6 mouse cellular contexts compared by ENCODE assay signal in genomic region chr4:108272286-108272685, GRCm38 (mm10).
"Had no signal": no experiment of that assay in that cellular context is flagged by ENCODE, and none has a peak within 500 bp of the region (broad histone marks: within the 10 kb centered on the region; RNA-seq: fewer than 3 reads in every experiment).

No protein-coding gene starts in this region.

- DNase-seq: kidney, postnatal 14 days; left cerebral cortex, postnatal 4 days; lung, adult 2 months; lung, postnatal 4 days; right cerebral cortex, postnatal 14 days; thymus, postnatal 36 days had no signal
